Comparison of ENCODE assay signal across 27 mouse cellular contexts in genomic region chr17:23748026-23748425, GRCm38 (mm10). TPM values are rescaled to one million over a fixed set of nuclear protein-coding genes. Genes with fewer than 3 reads are reported as not detected.
DNase-seq lines count a peak whose midpoint lies in the region; ATAC-seq and TF ChIP-seq lines count a peak whose summit lies in the region.
"Had no signal": no experiment of that assay in that cellular context is flagged by ENCODE, and none has a peak within 500 bp of the region (broad histone marks: within the 10 kb centered on the region; RNA-seq: fewer than 3 reads in every experiment).

No protein-coding gene starts in this region.

- H3K27ac ChIP-seq in thymus, adult 2 months (ENCODE audit: control insufficient read depth, insufficient read depth, low read length) = no peak overlapping the region
- no peak overlapping the region for H3K27ac ChIP-seq in hindbrain, embryonic 11.5 days (ENCODE audit: low read depth, low read length)
- H3K27ac ChIP-seq in kidney, adult 2 months (ENCODE audit: insufficient read depth, low read depth, low read length) = no peak overlapping the region
- H3K27ac ChIP-seq: embryonic facial prominence, embryonic 13.5 days; heart, embryonic 15.5 days; hindbrain, embryonic 15.5 days; intestine, embryonic 15.5 days; layer of hippocampus, adult 2 months; midbrain, embryonic 12.5 days; neural tube, embryonic 13.5 days had no signal

- peaks cover 4% of the 10 kb centered on the region; the same call in 1 of the 2 replicates for H3K4me1 ChIP-seq in lung, adult 2 months (ENCODE audit: control insufficient read depth, insufficient read depth, low read length)
- H3K4me1 ChIP-seq in thymus, adult 2 months (replicated peaks; ENCODE audit: control insufficient read depth, insufficient read depth, low read length) = peaks cover 22% of the 10 kb centered on the region
- peaks cover 12% of the 10 kb centered on the region for H3K4me1 ChIP-seq in hindbrain, embryonic 11.5 days (replicated peaks; ENCODE audit: control insufficient read depth, insufficient read depth, low read length)
- no peaks in the 10 kb centered on the region for H3K4me1 ChIP-seq in kidney, adult 2 months (ENCODE audit: control insufficient read depth, insufficient read depth, low read length)

- WGBS in lung, adult 2 months = 19% methylated on average over 6 of the region's 6 CpGs
- WGBS in thymus, adult 2 months = 24% methylated on average over 6 of the region's 6 CpGs
- 41% methylated on average over 6 of the region's 6 CpGs for WGBS in hindbrain, embryonic 11.5 days
- WGBS in kidney, adult 2 months = 20% methylated on average over 6 of the region's 6 CpGs

- H3K4me2 ChIP-seq in hindbrain, embryonic 11.5 days (replicated peaks; ENCODE audit: low read depth, low read length) = no peak overlapping the region
- H3K4me2 ChIP-seq: embryonic facial prominence, embryonic 13.5 days; hindbrain, embryonic 15.5 days; midbrain, embryonic 12.5 days; neural tube, embryonic 13.5 days had no signal

- no peak overlapping the region for H3K9ac ChIP-seq in hindbrain, embryonic 11.5 days (ENCODE audit: low read depth, low read length)
- H3K9ac ChIP-seq: embryonic facial prominence, embryonic 13.5 days; heart, embryonic 15.5 days; hindbrain, embryonic 15.5 days; intestine, embryonic 15.5 days; midbrain, embryonic 12.5 days; neural tube, embryonic 13.5 days had no signal

- no peak overlapping the region for H3K4me3 ChIP-seq in lung, adult 2 months (replicated peaks; ENCODE audit: extremely low read depth, low read depth, low read length)
- H3K4me3 ChIP-seq in thymus, adult 2 months (ENCODE audit: control insufficient read depth, insufficient read depth, low read length) = no peak overlapping the region
- H3K4me3 ChIP-seq in hindbrain, embryonic 11.5 days (ENCODE audit: low read depth, low read length) = no peak overlapping the region
- no peak overlapping the region for H3K4me3 ChIP-seq in kidney, adult 2 months (ENCODE audit: insufficient read depth, low read depth, low read length)
- H3K4me3 ChIP-seq: embryonic facial prominence, embryonic 13.5 days; erythroblast, embryonic 14.5 days; heart, embryonic 15.5 days; hindbrain, embryonic 15.5 days; intestine, embryonic 15.5 days; layer of hippocampus, adult 2 months; midbrain, embryonic 12.5 days; neural tube, embryonic 13.5 days had no signal

- peak; percentile 41 for DNase-seq in lung, postnatal 36 days
- no peak for DNase-seq in lung, adult 2 months
- peak; percentile 30 for DNase-seq in thymus, postnatal 14 days
- DNase-seq in thymus, adult 2 months = no peak
- peak; percentile 76 for DNase-seq in induced T-regulatory cell, adult 2 months (ENCODE audit: low read depth)
- DNase-seq in splenic B cell, adult 2 months (ENCODE audit: low read depth, low spot score) = peak; percentile 90
- no peak for DNase-seq in hindbrain, embryonic 11.5 days (ENCODE audit: low spot score)
- DNase-seq in kidney, adult 2 months = no peak
- DNase-seq: adrenal gland, adult 2 months; cerebellum, adult 18-20 months; cerebellum, postnatal 14 days; heart, postnatal 36 days; kidney, postnatal 25 days; layer of hippocampus, postnatal 36 days; thymus, postnatal 25 days had no signal

- ATAC-seq in hindbrain, embryonic 11.5 days (ENCODE audit: low FRiP score) = no peak
- ATAC-seq: forebrain, embryonic 14.5 days; lung, postnatal 0 days had no signal

- peaks cover 11% of the 10 kb centered on the region for H3K27me3 ChIP-seq in thymus, adult 2 months (ENCODE audit: control insufficient read depth, insufficient read depth, low read length)
- no peaks in the 10 kb centered on the region for H3K27me3 ChIP-seq in splenic B cell, adult 2 months (ENCODE audit: control insufficient read depth, insufficient read depth, low read length, poor library complexity, severe bottlenecking)
- H3K27me3 ChIP-seq in hindbrain, embryonic 11.5 days (ENCODE audit: control insufficient read depth, insufficient read depth, low read length) = peaks cover 48% of the 10 kb centered on the region
- H3K27me3 ChIP-seq in kidney, adult 2 months (replicated peaks; ENCODE audit: control insufficient read depth, insufficient read depth, low read length) = peaks cover 4% of the 10 kb centered on the region; the same call in 1 of the 2 replicates

- H3K9me3 ChIP-seq in hindbrain, embryonic 11.5 days (ENCODE audit: control insufficient read depth, low read length) = no peaks in the 10 kb centered on the region
- H3K9me3 ChIP-seq: embryonic facial prominence, embryonic 13.5 days; heart, embryonic 15.5 days; hindbrain, embryonic 15.5 days; intestine, embryonic 15.5 days; midbrain, embryonic 12.5 days; neural tube, embryonic 13.5 days had no signal

- no peak for TF ChIP-seq POLR2A in lung, adult 2 months (IDR thresholded peaks at IDR 0.05; ENCODE audit: borderline replicate concordance, extremely low read depth, low read depth, low read length)
- TF ChIP-seq POLR2A in thymus, adult 2 months (IDR thresholded peaks at IDR 0.05; ENCODE audit: control insufficient read depth, extremely low read depth, insufficient read depth, low read length, poor library complexity) = no peak
- no peak for TF ChIP-seq POLR2A in kidney, adult 2 months (IDR thresholded peaks at IDR 0.05; ENCODE audit: low read depth, low read length)

- no peaks in the 10 kb centered on the region for H3K36me3 ChIP-seq in thymus, adult 2 months (ENCODE audit: control insufficient read depth, insufficient read depth, low read length)
- no peaks in the 10 kb centered on the region for H3K36me3 ChIP-seq in splenic B cell, adult 2 months (ENCODE audit: control insufficient read depth, insufficient read depth, low read length, poor library complexity, severe bottlenecking)
- peaks cover 5% of the 10 kb centered on the region for H3K36me3 ChIP-seq in hindbrain, embryonic 11.5 days (ENCODE audit: control insufficient read depth, insufficient read depth, low read length)
- no peaks in the 10 kb centered on the region for H3K36me3 ChIP-seq in kidney, adult 2 months (ENCODE audit: control insufficient read depth, insufficient read depth, low read length)

- TF ChIP-seq CTCF in lung, adult 2 months (IDR thresholded peaks at IDR 0.05; ENCODE audit: insufficient read depth, low read length) = no peak
- no peak for TF ChIP-seq CTCF in thymus, adult 2 months (IDR thresholded peaks at IDR 0.05; ENCODE audit: borderline replicate concordance, control insufficient read depth, extremely low read depth, insufficient read depth, low read length, poor library complexity)
- TF ChIP-seq CTCF in kidney, adult 2 months (conservative IDR thresholded peaks at IDR 0.05; ENCODE audit: insufficient read depth, insufficient read length, low read depth, low read length) = no peak

RNA-seq across cellular contexts. Expression of gene Kremen2, which starts 2.4 kb away (rescaled TPM):
- 0.81 and 1.1 TPM in 2 replicates for polyA plus RNA-seq in lung, adult 2 months (2012; rRNA removed)
- 2.8 and 3.8 TPM in 2 replicates for polyA plus RNA-seq in thymus, adult 2 months (2012; rRNA removed)
- polyA plus RNA-seq in hindbrain, embryonic 11.5 days (2014; fragmentation: Nextera tagmentation; extraction: Ambion mirVana) = 2.0 and 2.6 TPM in 2 replicates
- 0.17 and 0.27 TPM in 2 replicates for polyA plus RNA-seq in kidney, adult 2 months (2012; rRNA removed)
- polyA plus RNA-seq: erythroblast, embryonic 14.5 days; liver, embryonic 16.5 days had no signal

RNA-seq across cellular contexts. Expression of gene Paqr4, which starts 7.4 kb away (rescaled TPM):
- 59.8 and 63.5 TPM in 2 replicates for polyA plus RNA-seq in lung, adult 2 months (2012; rRNA removed)
- polyA plus RNA-seq in thymus, adult 2 months (2012; rRNA removed) = 12.4 and 13.2 TPM in 2 replicates
- 28.0 and 28.9 TPM in 2 replicates for polyA plus RNA-seq in hindbrain, embryonic 11.5 days (2014; fragmentation: Nextera tagmentation; extraction: Ambion mirVana)
- 9.7 and 10.8 TPM in 2 replicates for polyA plus RNA-seq in kidney, adult 2 months (2012; rRNA removed)

RNA-seq across cellular contexts. Expression of gene Pkmyt1, which starts 21.9 kb away (rescaled TPM):
- 21.8 and 25.3 TPM in 2 replicates for polyA plus RNA-seq in lung, adult 2 months (2012; rRNA removed)
- 145 and 182 TPM in 2 replicates for polyA plus RNA-seq in thymus, adult 2 months (2012; rRNA removed)
- 30.2 and 31.3 TPM in 2 replicates for polyA plus RNA-seq in hindbrain, embryonic 11.5 days (2014; fragmentation: Nextera tagmentation; extraction: Ambion mirVana)
- polyA plus RNA-seq in kidney, adult 2 months (2012; rRNA removed) = 4.1 and 5.2 TPM in 2 replicates

RNA-seq across cellular contexts. Expression of gene Flywch1, which starts 23.4 kb away (rescaled TPM):
- 37.1 and 39.1 TPM in 2 replicates for polyA plus RNA-seq in lung, adult 2 months (2012; rRNA removed)
- 32.0 and 33.6 TPM in 2 replicates for polyA plus RNA-seq in thymus, adult 2 months (2012; rRNA removed)
- polyA plus RNA-seq in hindbrain, embryonic 11.5 days (2014; fragmentation: Nextera tagmentation; extraction: Ambion mirVana) = 127 and 135 TPM in 2 replicates
- 41.7 and 45.2 TPM in 2 replicates for polyA plus RNA-seq in kidney, adult 2 months (2012; rRNA removed)

RNA-seq across cellular contexts. Expression of gene 1520401A03Rik, which starts 25.4 kb away (rescaled TPM):
- polyA plus RNA-seq in lung, adult 2 months (2012; rRNA removed) = not detected in 2 replicates
- 0.19 and 0.27 TPM in 2 replicates for polyA plus RNA-seq in thymus, adult 2 months (2012; rRNA removed)
- 0.08 TPM in 1 of 2 replicates, not detected in the other for polyA plus RNA-seq in hindbrain, embryonic 11.5 days (2014; fragmentation: Nextera tagmentation; extraction: Ambion mirVana)
- polyA plus RNA-seq in kidney, adult 2 months (2012; rRNA removed) = 0.05 TPM in 1 of 2 replicates, not detected in the other
- polyA plus RNA-seq: forebrain, embryonic 14.5 days; heart, embryonic 15.5 days; intestine, embryonic 15.5 days; liver, adult 2 months had no signal

Comparison
In these comparisons a context has a peak if more than half of its experiments do, and no peak if none do; other contexts are left out.
1. DNase-seq: peak in lung, postnatal 36 days (single experiment), thymus, postnatal 14 days (single experiment), induced T-regulatory cell, adult 2 months (single experiment) and splenic B cell, adult 2 months (single experiment); none in lung, adult 2 months (single experiment), thymus, adult 2 months (single experiment), hindbrain, embryonic 11.5 days (single experiment) and kidney, adult 2 months (single experiment).